Mouse (Mus musculus): ENCODE data around the gene Afmid. TPM values are rescaled to one million over a fixed set of nuclear protein-coding genes. Genes with fewer than 3 reads are reported as not detected.
"Not testable (repeated sequence)": the region's sequence is repeated elsewhere in the genome, so short reads cannot be mapped to it uniquely, and the experiment has no call there.

Gene Afmid
- total RNA-seq (2021): 1 to 10 TPM; 4.6 to 6.7 TPM

GRCm38 (mm10) chr11:117825333-117826101 lies at the start of gene Afmid, which contains the start of gene Tk1:
Gene Afmid (plus strand): TSS chr11:117825924.
Gene Tk1 (minus strand): TSS chr11:117826092.
- intact Hi-C loops (cut with DNase I): loop anchor here (2.0 to 10.0 kb wide), 3 partner anchors 117 to 581 kb away; no protein-coding TSS in a partner anchor
- peak in 1 of 2 experiments; percentile 54 for DNase-seq (ENCODE audit: low spot score in 2 of 2)

GRCm38 (mm10) chr11:117776085-117776792 lies 49.5 kb upstream of the Afmid start:
- intact Hi-C loops (cut with DNase I): no loop called here
- no peak for DNase-seq (ENCODE audit: low spot score in 2 of 2)

- intact Hi-C loops (cut with DNase I): no loop called here
- DNase-seq (ENCODE audit: low spot score in 2 of 2): no peak
Observed at GRCm38 (mm10) chr11:117777111-117777510, 48.6 kb upstream of the Afmid start.

GRCm38 (mm10) chr11:117778031-117778430 lies 47.7 kb upstream of the Afmid start:
- DNase-seq (ENCODE audit: low spot score in 2 of 2): no peak
- intact Hi-C loops (cut with DNase I): no loop called here

GRCm38 (mm10) chr11:117778851-117779433 lies 46.8 kb upstream of the Afmid start:
- intact Hi-C loops (cut with DNase I): no loop called here

GRCm38 (mm10) chr11:117779434-117780198 lies 46.1 kb upstream of the Afmid start:
- intact Hi-C loops (cut with DNase I): no loop called here
- DNase-seq (ENCODE audit: low spot score in 2 of 2): no peak

More at GRCm38 (mm10) chr11:117778851-117779433, 46.8 kb upstream of the Afmid start:
- no peak for DNase-seq (ENCODE audit: low spot score in 2 of 2)

- intact Hi-C loops (cut with DNase I): no loop called here
- no peak for DNase-seq (ENCODE audit: low spot score in 2 of 2)
Observed at GRCm38 (mm10) chr11:117780199-117780515, 45.6 kb upstream of the Afmid start.

- intact Hi-C loops (cut with DNase I): no loop called here
- no peak for DNase-seq (ENCODE audit: low spot score in 2 of 2)
Observed at GRCm38 (mm10) chr11:117780582-117781111, 45.1 kb upstream of the Afmid start.

GRCm38 (mm10) chr11:117781199-117781821 lies 44.4 kb upstream of the Afmid start:
- no peak for DNase-seq (ENCODE audit: low spot score in 2 of 2)
- intact Hi-C loops (cut with DNase I): no loop called here

- intact Hi-C loops (cut with DNase I): no loop called here
- no peak for DNase-seq (ENCODE audit: low spot score in 2 of 2)
Observed at GRCm38 (mm10) chr11:117781993-117782704, 43.6 kb upstream of the Afmid start, which contains the start of the genes Tmc8 and Tmc6. Gene Tmc8 (plus strand): TSS chr11:117782076. Gene Tmc6 (minus strand): TSS chr11:117782198.

GRCm38 (mm10) chr11:117782705-117783034 lies 43.1 kb upstream of the Afmid start:
- no peak for DNase-seq (ENCODE audit: low spot score in 2 of 2)
- intact Hi-C loops (cut with DNase I): no loop called here

- DNase-seq (ENCODE audit: low spot score in 2 of 2): no peak
- intact Hi-C loops (cut with DNase I): no loop called here
Observed at GRCm38 (mm10) chr11:117783089-117783488, 42.6 kb upstream of the Afmid start.

GRCm38 (mm10) chr11:117783683-117784309 lies 41.9 kb upstream of the Afmid start:
- intact Hi-C loops (cut with DNase I): no loop called here

GRCm38 (mm10) chr11:117786294-117786693 lies 39.4 kb upstream of the Afmid start:
- peak in 1 of 2 experiments; percentile 65 for DNase-seq (ENCODE audit: low spot score in 2 of 2)
- intact Hi-C loops (cut with DNase I): loop anchor here (2.0 kb wide), 1 partner anchor 77 kb away; no protein-coding TSS in a partner anchor

More at GRCm38 (mm10) chr11:117783683-117784309, 41.9 kb upstream of the Afmid start:
- DNase-seq (ENCODE audit: low spot score in 2 of 2): no peak

- intact Hi-C loops (cut with DNase I); DNase-seq (ENCODE audit: low spot score in 2 of 2): not testable (repeated sequence)
Observed at GRCm38 (mm10) chr11:117788481-117788880, 37.2 kb upstream of the Afmid start.

GRCm38 (mm10) chr11:117790286-117790685 lies 35.4 kb upstream of the Afmid start:
- intact Hi-C loops (cut with DNase I): loop anchor here (1.0 kb wide), 1 partner anchor 34 kb away; no protein-coding TSS in a partner anchor
- peak in 1 of 2 experiments; percentile 66 for DNase-seq (ENCODE audit: low spot score in 2 of 2)

- DNase-seq (ENCODE audit: low spot score in 2 of 2): no peak
- intact Hi-C loops (cut with DNase I): loop anchor here (1.0 kb wide), 1 partner anchor 33 kb away; no protein-coding TSS in a partner anchor
Observed at GRCm38 (mm10) chr11:117790703-117791440, 34.9 kb upstream of the Afmid start.
